Mouse (Mus musculus) olfactory bulb, adult 2 months (tissue): ENCODE measurements around the gene Ctcfl.

Source experiments
- CTCF ChIP-seq: fragments of 200-500 bp; IDR thresholded peaks from 2 replicates; pipeline ENCODE4 v1.5.1; 2012; ENCODE audit warnings: low read depth, mild to moderate bottlenecking, low read length, moderate library complexity; ENCODE audit not compliant: insufficient read depth
- POLR2A ChIP-seq: fragments of 200-500 bp; IDR thresholded peaks from 2 replicates; pipeline ENCODE4 v1.6.1; 2012; ENCODE audit warnings: mild to moderate bottlenecking, low read depth, low read length, moderate library complexity; ENCODE audit not compliant: insufficient read depth

GRCm38 (mm10) chr2:173153266-173153665 lies 33.9 kb upstream of the Ctcfl start:
- no peak for TF ChIP-seq POLR2A
- no peak for TF ChIP-seq CTCF
